8 mouse cellular contexts compared by ENCODE assay signal in the genomic region with DNA sequence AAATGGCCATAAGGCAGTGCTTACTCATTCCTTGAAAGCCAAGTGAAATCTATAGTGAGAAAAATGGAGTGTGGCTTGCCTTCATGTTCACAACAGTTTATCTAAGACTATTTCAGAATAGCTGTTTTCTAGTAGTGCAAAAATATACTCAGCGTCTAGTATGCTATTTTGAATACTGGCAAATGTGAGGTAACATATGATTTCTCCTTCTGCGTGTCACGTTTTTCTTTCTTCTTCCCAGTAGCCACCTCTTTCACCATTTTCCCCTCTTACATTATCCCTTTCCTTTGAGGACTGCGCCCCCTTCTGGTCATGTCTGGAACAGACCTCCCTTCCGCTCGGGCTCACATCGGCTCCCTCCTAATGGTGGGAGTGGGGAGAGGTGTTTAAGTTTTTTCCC. TPM values are rescaled to one million over a fixed set of nuclear protein-coding genes. Genes with fewer than 3 reads are reported as not detected.
DNase-seq lines count a peak whose midpoint lies in the region; ATAC-seq lines count a peak whose summit lies in the region.
"Had no signal": no experiment of that assay in that cellular context is flagged by ENCODE, and none has a peak within 500 bp of the region (broad histone marks: within the 10 kb centered on the region; RNA-seq: fewer than 3 reads in every experiment).

No protein-coding gene starts in this region.

- intact Hi-C loops in left cerebral cortex, postnatal 25 days (cut with DNase I): loop anchor here (1.0 to 5.0 kb wide), 4 partner anchors 216 to 383 kb away; a partner anchor contains a TSS

- no peak overlapping the region for H3K9ac ChIP-seq in intestine, embryonic 16.5 days (ENCODE audit: low read depth, low read length)
- peak overlapping the region; percentile 57 for H3K9ac ChIP-seq in midbrain, embryonic 15.5 days
- H3K9ac ChIP-seq: stomach, embryonic 15.5 days had no signal

- DNase-seq in adipocyte (ENCODE audit: low spot score): peak; percentile 75
- DNase-seq in cerebellum, postnatal 14 days: peak; percentile 97 to 99
- DNase-seq in frontal cortex, postnatal 36 days (ENCODE audit: low spot score in 2 of 2): peak; percentile 95 to 96
- peak; percentile 90 to 97 for DNase-seq in left cerebral cortex, postnatal 25 days (ENCODE audit: low spot score in 2 of 2)
- DNase-seq in spleen, adult 12 weeks (ENCODE audit: low spot score): peak; percentile 68

- no peak overlapping the region for H3K4me2 ChIP-seq in intestine, embryonic 16.5 days (ENCODE audit: low read depth, low read length)
- peak overlapping the region; percentile 52 for H3K4me2 ChIP-seq in midbrain, embryonic 15.5 days
- H3K4me2 ChIP-seq: stomach, embryonic 15.5 days had no signal

- H3K36me3 ChIP-seq in intestine, embryonic 16.5 days (ENCODE audit: control insufficient read depth, insufficient read depth, low read length): peaks cover 15% of the 10 kb centered on the region
- peaks cover 36% of the 10 kb centered on the region for H3K36me3 ChIP-seq in midbrain, embryonic 15.5 days (replicated peaks)

- no peak overlapping the region for H3K27ac ChIP-seq in intestine, embryonic 16.5 days (ENCODE audit: low read length)
- peak overlapping the region; percentile 93 for H3K27ac ChIP-seq in midbrain, embryonic 15.5 days
- H3K27ac ChIP-seq: stomach, embryonic 15.5 days had no signal

- H3K4me3 ChIP-seq in intestine, embryonic 16.5 days (ENCODE audit: low read length): no peak overlapping the region
- peak overlapping the region; percentile 51 for H3K4me3 ChIP-seq in midbrain, embryonic 15.5 days
- H3K4me3 ChIP-seq: stomach, embryonic 15.5 days had no signal

- H3K4me1 ChIP-seq in intestine, embryonic 16.5 days (ENCODE audit: control insufficient read depth, insufficient read depth, low read length): peaks cover 2% of the 10 kb centered on the region; the same call in 1 of the 2 replicates
- peaks cover 25% of the 10 kb centered on the region for H3K4me1 ChIP-seq in midbrain, embryonic 15.5 days
- H3K4me1 ChIP-seq: stomach, embryonic 15.5 days had no signal

- 0 out of 2 replicates have a peak, but pooled peaks cover 3% of the 10 kb centered on the region for H3K9me3 ChIP-seq in intestine, embryonic 16.5 days (ENCODE audit: control insufficient read depth, low read length)
- peaks cover 11% of the 10 kb centered on the region; the same call in 1 of the 2 replicates for H3K9me3 ChIP-seq in midbrain, embryonic 15.5 days
- H3K9me3 ChIP-seq: stomach, embryonic 15.5 days had no signal

- ATAC-seq in intestine, embryonic 16.5 days: peak; percentile 69
- peak; percentile 71 for ATAC-seq in midbrain, embryonic 15.5 days (replicated peaks)

- no peaks in the 10 kb centered on the region for H3K27me3 ChIP-seq in intestine, embryonic 16.5 days (replicated peaks; ENCODE audit: control insufficient read depth, insufficient read depth, low read length)
- no peaks in the 10 kb centered on the region for H3K27me3 ChIP-seq in midbrain, embryonic 15.5 days (replicated peaks)
- H3K27me3 ChIP-seq: stomach, embryonic 15.5 days had no signal

- 21% methylated on average over 7 of the region's 7 CpGs for WGBS in intestine, embryonic 16.5 days
- 6% methylated on average over 7 of the region's 7 CpGs for WGBS in midbrain, embryonic 15.5 days

RNA-seq across cellular contexts. Expression of a gene that starts 50.2 kb away (rescaled TPM):
- 35.3 and 40.2 TPM in 2 replicates for polyA plus RNA-seq in intestine, embryonic 16.5 days (2015; fragmentation: Nextera tagmentation; extraction: Ambion mirVana)
- 10 to 100 TPM; 22.5 to 24.7 TPM for total RNA-seq in left cerebral cortex, postnatal 25 days (2021)
- polyA plus RNA-seq in midbrain, embryonic 15.5 days (2015; fragmentation: Nextera tagmentation; extraction: Ambion mirVana): 48.7 and 49.3 TPM in 2 replicates

RNA-seq across cellular contexts. Expression of a gene that starts 54.7 kb away (rescaled TPM):
- polyA plus RNA-seq in intestine, embryonic 16.5 days (2015; fragmentation: Nextera tagmentation; extraction: Ambion mirVana): 28.9 and 29.7 TPM in 2 replicates
- total RNA-seq in left cerebral cortex, postnatal 25 days (2021): 10 to 100 TPM; 41.3 to 42.9 TPM
- polyA plus RNA-seq in midbrain, embryonic 15.5 days (2015; fragmentation: Nextera tagmentation; extraction: Ambion mirVana): 37.7 and 38.5 TPM in 2 replicates
